Mouse (Mus musculus) forebrain, embryonic 11.5 days (tissue): ENCODE data around the gene Pdgfc. TPM values are rescaled to one million over a fixed set of nuclear protein-coding genes. Genes with fewer than 3 reads are reported as not detected.
A peak's percentile ranks its signal among the peaks of the same experiment; 100 is the strongest.

Source experiments
- ATAC-seq: fragments of 200-750 bp; cut with Nextera tagmentation; replicated peaks from 2 replicates; pipeline ENCODE4 v1.8.0; 2017; ENCODE audit warnings: moderate TSS enrichment; ENCODE audit not compliant: low FRiP score
- DNase-seq: peaks from one replicate; pipeline ENCODE4 v3.0.0-alpha.2; 2017; ENCODE audit warnings: low spot score
- H3K27ac ChIP-seq: fragments of 300-500 bp; sonication (generic); 2 replicates; pipeline ENCODE4 v1.5.1; 2014; ENCODE audit warnings: low read depth, low read length
- H3K27me3 ChIP-seq: fragments of 300-500 bp; sonication (generic); 2 replicates; pipeline ENCODE4 v1.6.1; 2014; ENCODE audit warnings: mild to moderate bottlenecking, low read length, mixed read lengths; ENCODE audit not compliant: control insufficient read depth, insufficient read depth
- H3K36me3 ChIP-seq: fragments of 300-500 bp; sonication (generic); 2 replicates; pipeline ENCODE4 v1.6.1; 2014; ENCODE audit warnings: mild to moderate bottlenecking, low read length, moderate library complexity, mixed read lengths; ENCODE audit not compliant: control insufficient read depth, insufficient read depth
- H3K4me1 ChIP-seq: fragments of 300-500 bp; sonication (generic); replicated peaks from 2 replicates; pipeline ENCODE4 v1.6.1; 2014; ENCODE audit warnings: low read length, mixed read lengths; ENCODE audit not compliant: control insufficient read depth, insufficient read depth
- H3K4me2 ChIP-seq: fragments of 300-500 bp; sonication (generic); 2 replicates; pipeline ENCODE4 v1.6.1; 2014; ENCODE audit warnings: low read depth, mild to moderate bottlenecking, low read length, moderate library complexity, mixed read lengths; ENCODE audit not compliant: severe bottlenecking
- H3K4me3 ChIP-seq: fragments of 300-500 bp; sonication (generic); 2 replicates; pipeline ENCODE4 v1.5.1; 2014; ENCODE audit warnings: low read depth, low read length
- H3K9ac ChIP-seq: fragments of 300-500 bp; sonication (generic); 2 replicates; pipeline ENCODE4 v1.6.1; 2014; ENCODE audit warnings: low read length
- H3K9me3 ChIP-seq: fragments of 300-500 bp; sonication (generic); 2 replicates; pipeline ENCODE4 v1.6.1; 2016; ENCODE audit warnings: low read length, mixed read lengths; ENCODE audit not compliant: control insufficient read depth
- WGBS: fragments of 180-500 bp; shearing (Covaris S2); extraction: QIAGEN DNeasy Blood & Tissue Kit; methylation state at CpG from one replicate; pipeline ENCODE4 v1.1.7; 2014; 5-methylcytosine and 5-hydroxymethylcytosine counted together
- polyA plus RNA-seq: library from polyadenylated mRNA; unstranded; fragments of >200 nt; fragmentation: Nextera tagmentation; extraction: Ambion mirVana; gene quantifications from 2 replicates; pipeline ENCODE4 v1.2.1, GENCODE M21; 2014

Gene Pdgfc
- polyA plus RNA-seq, 1 experiment from 2014 or later: 12.6 TPM

DNA sequence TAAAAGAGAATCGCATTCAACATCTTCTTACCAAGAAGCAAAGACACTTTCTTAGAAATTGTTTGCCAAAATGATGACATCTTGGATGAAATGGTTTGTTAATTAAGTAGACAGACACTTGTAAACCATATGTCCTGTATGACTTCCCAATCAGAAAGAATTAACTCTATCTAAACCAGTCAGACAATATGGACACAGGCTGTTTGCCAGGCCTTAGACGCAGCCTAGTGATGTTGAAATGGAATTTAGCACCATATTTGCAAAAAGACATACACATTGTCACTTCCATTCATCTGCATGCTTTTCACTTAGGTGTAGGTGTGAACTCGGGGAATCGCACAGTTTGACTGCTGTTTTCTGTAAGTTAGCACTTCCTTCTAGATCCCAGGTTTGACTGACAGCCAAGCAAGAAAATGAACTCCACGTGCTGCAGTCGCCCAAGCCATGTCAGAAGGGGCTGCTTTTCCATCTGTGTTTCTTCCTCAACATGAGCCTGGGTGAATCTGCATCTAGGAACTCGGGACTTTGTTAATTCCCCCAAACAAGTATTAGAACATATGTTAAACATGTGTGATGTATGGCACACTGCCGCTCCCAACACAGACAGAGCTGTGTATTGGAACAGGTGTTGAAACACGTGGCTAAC is 10.5 kb upstream of the Pdgfc start:
- DNase-seq (no peak), ATAC-seq (no peak)
- no peak overlapping the region for H3K9ac ChIP-seq
- H3K36me3 ChIP-seq: no peaks in the 10 kb centered on the region
- no peak overlapping the region for H3K4me3 ChIP-seq
- H3K4me1 ChIP-seq: no peaks in the 10 kb centered on the region
- H3K27ac ChIP-seq: no peak overlapping the region
- no peaks in the 10 kb centered on the region for H3K9me3 ChIP-seq
- no peak overlapping the region for H3K4me2 ChIP-seq
- 76% methylated on average over 9 of the region's 9 CpGs for WGBS
- H3K27me3 ChIP-seq: no peaks in the 10 kb centered on the region

DNA sequence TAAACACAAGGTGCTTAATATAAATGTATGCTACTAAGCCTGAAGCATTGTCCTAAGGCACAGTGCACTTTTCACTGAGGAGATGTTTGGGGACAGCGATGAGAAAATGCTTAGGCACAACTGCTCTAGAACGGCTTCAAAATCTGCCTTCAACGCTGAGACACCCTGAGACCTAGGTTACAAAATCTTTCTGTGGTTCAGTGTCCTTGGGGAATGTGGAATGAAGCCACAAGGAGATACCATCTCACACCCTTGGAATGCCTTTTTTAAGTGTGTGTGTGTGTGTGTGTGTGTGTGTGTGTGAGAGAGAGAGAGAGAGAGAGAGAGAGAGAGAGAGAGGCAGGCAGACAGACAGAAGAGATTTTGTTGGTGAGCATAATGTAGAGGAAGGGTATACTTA is 7.9 kb upstream of the Pdgfc start:
- H3K4me1 ChIP-seq: no peaks in the 10 kb centered on the region
- no peak overlapping the region for H3K4me2 ChIP-seq
- ATAC-seq (no peak), DNase-seq (no peak)
- no peak overlapping the region for H3K4me3 ChIP-seq
- 97% methylated on average over 3 of the region's 3 CpGs for WGBS
- H3K9me3 ChIP-seq: no peaks in the 10 kb centered on the region
- no peak overlapping the region for H3K9ac ChIP-seq
- no peaks in the 10 kb centered on the region for H3K36me3 ChIP-seq
- H3K27me3 ChIP-seq: no peaks in the 10 kb centered on the region
- H3K27ac ChIP-seq: no peak overlapping the region

DNA sequence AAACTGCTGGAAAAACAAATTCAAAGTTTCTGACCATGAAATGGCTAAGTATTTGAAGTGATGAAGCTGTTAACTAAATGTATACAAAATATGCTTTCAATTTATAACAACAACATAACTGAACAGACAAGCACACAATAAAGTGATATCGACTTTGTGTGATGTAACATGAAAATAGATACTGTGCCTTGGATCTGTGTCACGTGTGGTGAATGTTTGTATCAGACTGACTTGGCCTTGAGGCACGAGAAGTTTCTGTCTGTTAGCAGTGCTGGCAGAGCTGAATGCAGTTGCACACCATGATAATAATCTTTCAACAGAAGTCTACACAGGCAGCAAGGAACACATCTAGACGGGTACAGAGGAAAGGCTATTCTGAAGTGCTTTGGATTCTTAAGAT is 6.9 kb upstream of the Pdgfc start:
- no peaks in the 10 kb centered on the region for H3K27me3 ChIP-seq
- H3K4me1 ChIP-seq: no peaks in the 10 kb centered on the region
- 75% methylated on average over 4 of the region's 4 CpGs for WGBS
- DNase-seq (no peak), ATAC-seq (no peak)
- H3K4me3 ChIP-seq: no peak overlapping the region
- H3K9me3 ChIP-seq: no peaks in the 10 kb centered on the region
- H3K9ac ChIP-seq: no peak overlapping the region
- no peaks in the 10 kb centered on the region for H3K36me3 ChIP-seq
- H3K4me2 ChIP-seq: no peak overlapping the region
- no peak overlapping the region for H3K27ac ChIP-seq

DNA sequence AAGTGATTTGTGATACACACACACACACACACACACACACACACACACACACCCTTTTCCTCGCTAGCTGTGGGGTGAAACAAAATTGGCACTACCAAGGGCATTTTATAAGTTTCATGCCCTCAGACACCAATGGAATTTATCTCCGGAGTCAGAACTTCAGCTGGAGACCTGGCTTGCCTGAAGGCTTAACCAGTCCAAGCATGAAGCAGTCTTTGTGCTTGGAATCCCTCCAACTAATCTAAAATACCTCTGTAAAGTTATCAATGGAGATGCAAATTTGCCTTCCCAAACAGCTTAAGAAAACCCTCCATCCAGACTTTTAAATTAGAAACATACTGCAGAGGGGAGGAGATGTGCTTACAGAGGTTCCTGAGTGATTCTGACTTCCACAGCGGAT is 6.3 kb upstream of the Pdgfc start:
- no peaks in the 10 kb centered on the region for H3K9me3 ChIP-seq
- no peaks in the 10 kb centered on the region for H3K4me1 ChIP-seq
- H3K27me3 ChIP-seq: no peaks in the 10 kb centered on the region
- no peak overlapping the region for H3K4me3 ChIP-seq
- ATAC-seq: no peak
- H3K36me3 ChIP-seq: no peaks in the 10 kb centered on the region
- H3K9ac ChIP-seq: no peak overlapping the region
- H3K4me2 ChIP-seq: no peak overlapping the region
- no peak overlapping the region for H3K27ac ChIP-seq
- no peak for DNase-seq
- 71% methylated on average over 3 of the region's 3 CpGs for WGBS

DNA sequence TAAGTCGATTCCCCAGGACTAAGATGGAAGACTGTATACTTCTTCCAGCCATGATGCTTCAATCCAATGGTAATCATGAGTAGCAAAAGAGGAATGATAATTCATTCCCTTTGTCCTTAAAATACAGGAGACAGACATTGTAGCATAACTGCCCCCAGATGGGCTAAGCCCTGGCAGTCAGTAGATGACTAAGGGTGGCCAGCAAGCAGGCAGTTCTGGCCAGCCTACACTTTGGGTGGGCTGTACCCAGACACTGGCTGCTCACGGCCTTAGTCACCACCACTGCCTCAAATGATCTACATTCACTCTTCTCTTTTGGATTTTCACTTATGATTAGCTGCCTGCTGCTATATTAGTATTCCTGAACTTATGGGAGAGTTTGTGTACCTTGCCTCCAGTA is 5.9 kb upstream of the Pdgfc start:
- H3K27ac ChIP-seq: no peak overlapping the region
- H3K4me3 ChIP-seq: no peak overlapping the region
- H3K4me1 ChIP-seq: no peaks in the 10 kb centered on the region
- H3K9me3 ChIP-seq: no peaks in the 10 kb centered on the region
- ATAC-seq (no peak), DNase-seq (no peak)
- no peak overlapping the region for H3K4me2 ChIP-seq
- no peak overlapping the region for H3K9ac ChIP-seq
- H3K36me3 ChIP-seq: no peaks in the 10 kb centered on the region
- WGBS: 78% methylated on average over 2 of the region's 2 CpGs
- no peaks in the 10 kb centered on the region for H3K27me3 ChIP-seq

DNA sequence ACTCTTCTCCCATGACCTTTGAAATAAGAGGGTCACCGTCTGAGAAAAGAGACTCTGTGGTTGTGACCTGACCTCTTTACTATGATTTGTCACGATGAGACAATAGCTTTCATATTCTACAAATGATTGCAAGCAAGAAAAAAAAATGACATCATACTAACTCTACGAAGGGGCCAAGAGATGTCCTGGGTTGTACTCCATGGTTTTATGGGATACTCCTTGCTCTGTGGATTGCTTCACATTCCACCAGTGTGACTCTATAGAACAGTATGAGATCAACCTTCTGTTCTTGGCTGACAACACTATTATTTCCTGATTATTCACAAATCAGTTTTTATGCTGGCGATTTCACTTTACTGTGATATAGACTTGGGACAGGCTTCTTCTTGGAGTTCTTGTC is 4.2 kb upstream of the Pdgfc start:
- no peak overlapping the region for H3K4me2 ChIP-seq
- H3K27ac ChIP-seq: no peak overlapping the region
- no peaks in the 10 kb centered on the region for H3K4me1 ChIP-seq
- WGBS: 79% methylated on average over 4 of the region's 4 CpGs
- H3K9me3 ChIP-seq: no peaks in the 10 kb centered on the region
- ATAC-seq (no peak), DNase-seq (no peak)
- no peaks in the 10 kb centered on the region for H3K36me3 ChIP-seq
- no peak overlapping the region for H3K9ac ChIP-seq
- no peaks in the 10 kb centered on the region for H3K27me3 ChIP-seq
- no peak overlapping the region for H3K4me3 ChIP-seq

DNA sequence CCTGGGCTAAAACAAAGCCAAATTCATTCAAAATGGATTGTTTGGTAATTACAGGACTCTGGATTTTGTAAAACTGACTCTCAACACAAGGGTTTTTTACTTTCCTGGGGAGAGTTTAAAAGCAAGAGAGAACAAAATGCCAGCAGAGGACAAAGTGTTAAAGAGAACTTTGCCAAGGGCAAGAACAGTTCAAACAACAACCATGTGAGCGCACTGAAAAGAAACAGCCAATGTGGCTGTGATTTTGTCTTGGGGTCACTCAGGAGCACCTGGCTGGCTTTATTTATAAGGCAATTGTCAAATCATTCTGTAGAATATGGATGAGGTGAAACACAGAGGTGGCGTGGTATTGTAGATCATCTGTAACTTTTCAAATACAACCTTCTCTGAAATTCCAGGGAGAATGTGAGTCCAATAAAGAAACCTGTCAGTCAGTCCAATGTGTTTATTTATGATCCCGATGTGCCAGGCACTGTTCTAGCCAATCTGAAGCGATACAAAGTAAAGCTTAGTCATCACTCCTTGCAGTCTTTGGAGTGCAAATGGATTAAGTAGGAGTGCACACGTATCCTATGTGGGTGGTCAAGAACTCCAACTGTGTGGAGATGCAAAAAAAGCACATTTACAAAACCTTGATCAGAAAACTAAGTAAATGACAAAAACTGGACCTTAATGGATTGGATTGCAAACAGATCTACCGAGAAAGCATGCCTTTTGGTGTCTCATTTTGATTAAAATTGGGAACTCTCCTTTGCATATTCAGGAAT is 1.7 kb upstream of the Pdgfc start:
- H3K4me3 ChIP-seq: no peak overlapping the region

DNA sequence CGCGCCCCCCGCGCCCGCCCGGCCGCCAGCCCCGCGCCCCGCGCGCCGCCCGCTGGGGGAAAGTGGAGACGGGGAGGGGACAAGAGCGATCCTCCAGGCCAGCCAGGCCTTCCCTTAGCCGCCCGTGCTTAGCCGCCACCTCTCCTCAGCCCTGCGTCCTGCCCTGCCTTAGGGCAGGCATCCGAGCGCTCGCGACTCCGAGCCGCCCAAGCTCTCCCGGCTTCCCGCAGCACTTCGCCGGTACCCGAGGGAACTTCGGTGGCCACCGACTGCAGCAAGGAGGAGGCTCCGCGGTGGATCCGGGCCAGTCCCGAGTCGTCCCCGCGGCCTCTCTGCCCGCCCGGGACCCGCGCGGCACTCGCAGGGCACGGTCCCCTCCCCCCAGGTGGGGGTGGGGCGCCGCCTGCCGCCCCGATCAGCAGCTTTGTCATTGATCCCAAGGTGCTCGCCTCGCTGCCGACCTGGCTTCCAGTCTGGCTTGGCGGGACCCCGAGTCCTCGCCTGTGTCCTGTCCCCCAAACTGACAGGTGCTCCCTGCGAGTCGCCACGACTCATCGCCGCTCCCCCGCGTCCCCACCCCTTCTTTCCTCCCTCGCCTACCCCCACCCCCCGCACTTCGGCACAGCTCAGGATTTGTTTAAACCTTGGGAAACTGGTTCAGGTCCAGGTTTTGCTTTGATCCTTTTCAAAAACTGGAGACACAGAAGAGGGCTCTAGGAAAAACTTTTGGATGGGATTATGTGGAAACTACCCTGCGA is 517 bp downstream of the Pdgfc start:
- peak; percentile 87 for DNase-seq
- H3K4me3 ChIP-seq: peak overlapping the region; percentile 65

More for the DNA sequence above, 1.7 kb upstream of the Pdgfc start:
- 63% methylated on average over 6 of the region's 6 CpGs for WGBS
- Histone ChIP-seq H3K4me2 (no peak overlapping the region), H3K27ac (no peak overlapping the region), H3K4me1 (no peaks in the 10 kb centered on the region), H3K9ac (no peak overlapping the region), H3K27me3 (no peaks in the 10 kb centered on the region), H3K36me3 (no peaks in the 10 kb centered on the region), H3K9me3 (no peaks in the 10 kb centered on the region)
- no peak for DNase-seq
- ATAC-seq: no peak

More for the DNA sequence above, 517 bp downstream of the Pdgfc start:
- under 1% methylated on average over 48 of the region's 68 CpGs for WGBS
- no peaks in the 10 kb centered on the region for H3K36me3 ChIP-seq
- H3K27me3 ChIP-seq: no peaks in the 10 kb centered on the region
- H3K4me1 ChIP-seq: no peaks in the 10 kb centered on the region
- no peaks in the 10 kb centered on the region for H3K9me3 ChIP-seq
- H3K27ac ChIP-seq: peak overlapping the region; percentile 39; the same call in 1 of the 2 replicates
- H3K9ac ChIP-seq: peak overlapping the region; percentile 79
- H3K4me2 ChIP-seq: peak overlapping the region; percentile 85
- peak; percentile 89 for ATAC-seq
